Mouse (Mus musculus) adipocyte (in vitro differentiated cells): ENCODE results near the gene Plppr5.
A peak's percentile ranks its signal among the peaks of the same experiment; 100 is the strongest.

Experiments
- DNase-seq: peaks from one replicate; pipeline ENCODE4 v3.0.0-alpha.2; 2016; ENCODE audit warnings: low spot score

The Plppr5 gene

GRCm38 (mm10) chr3:117696350-117696749 lies 121.7 kb downstream of the Plppr5 start:
- DNase-seq: peak; percentile 32

GRCm38 (mm10) chr3:117708788-117709187 lies 134.2 kb downstream of the Plppr5 start:
- DNase-seq: peak; percentile 17

- DNase-seq: no peak
These were observed 142.1 kb downstream of the Plppr5 start for GRCm38 (mm10) chr3:117716534-117717280.

GRCm38 (mm10) chr3:117723390-117723789 lies 148.8 kb downstream of the Plppr5 start:
- no peak for DNase-seq

- no peak for DNase-seq
These were observed 149.9 kb downstream of the Plppr5 start for GRCm38 (mm10) chr3:117724521-117724920.

- DNase-seq: no peak
These were observed 150.9 kb downstream of the Plppr5 start for GRCm38 (mm10) chr3:117725501-117725900.

- no peak for DNase-seq
These were observed 153.5 kb downstream of the Plppr5 start for GRCm38 (mm10) chr3:117728136-117728535.

GRCm38 (mm10) chr3:117729121-117730072 lies 154.8 kb downstream of the Plppr5 start:
- no peak for DNase-seq

GRCm38 (mm10) chr3:117731545-117731944 lies 156.9 kb downstream of the Plppr5 start:
- DNase-seq: no peak

- DNase-seq: no peak
These were observed 158.0 kb downstream of the Plppr5 start for GRCm38 (mm10) chr3:117732661-117733060.
